Mouse (Mus musculus) kidney, postnatal 25 days (tissue): ENCODE measurements around the gene Mc3r.

Experiments
- DNase-seq, 2 experiments: peaks; one replicate each; pipeline ENCODE4 v3.0.0; 2021; ENCODE audit warnings: mixed read lengths in 2 of 2

The Mc3r gene

DNA sequence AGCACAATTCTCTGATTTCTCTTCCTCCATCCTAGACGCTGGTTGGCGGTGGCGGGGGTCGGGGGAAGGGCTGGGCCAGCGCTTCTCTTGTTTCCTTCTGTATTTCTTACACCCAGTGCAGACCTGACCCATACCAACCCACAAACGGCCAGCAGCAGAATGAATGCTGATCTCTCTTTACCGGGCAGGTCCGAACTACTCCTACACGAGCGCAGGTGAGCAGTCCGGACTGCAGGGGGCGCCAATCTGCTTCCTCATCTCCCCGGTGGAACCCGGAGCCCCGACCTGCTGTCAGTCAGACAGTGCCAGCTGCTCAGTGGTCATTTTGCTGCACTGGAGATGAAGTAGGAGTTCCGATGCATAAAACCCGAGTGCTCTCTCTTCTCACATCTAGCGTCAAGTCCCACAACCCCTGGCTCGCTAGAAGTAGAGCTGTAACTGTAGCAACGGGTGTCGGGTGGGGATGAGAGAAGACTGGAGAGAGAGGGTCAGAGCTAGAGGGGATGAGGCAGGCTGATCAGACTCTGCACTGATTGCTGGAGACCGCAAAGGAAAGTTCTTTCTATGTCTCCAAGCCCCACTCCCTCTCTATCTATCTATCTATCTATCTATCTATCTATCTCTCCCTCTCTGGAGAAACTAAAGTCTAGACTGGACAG is at the start of gene Mc3r:
Mc3r (plus strand) TSS at position 387 of the 659 bp plus-strand sequence.
- peak in 1 of 2 experiments; percentile 22 for DNase-seq

GRCm38 (mm10) chr2:172201998-172202780 is 46.1 kb upstream of the Mc3r start:
- DNase-seq: no peak

DNA sequence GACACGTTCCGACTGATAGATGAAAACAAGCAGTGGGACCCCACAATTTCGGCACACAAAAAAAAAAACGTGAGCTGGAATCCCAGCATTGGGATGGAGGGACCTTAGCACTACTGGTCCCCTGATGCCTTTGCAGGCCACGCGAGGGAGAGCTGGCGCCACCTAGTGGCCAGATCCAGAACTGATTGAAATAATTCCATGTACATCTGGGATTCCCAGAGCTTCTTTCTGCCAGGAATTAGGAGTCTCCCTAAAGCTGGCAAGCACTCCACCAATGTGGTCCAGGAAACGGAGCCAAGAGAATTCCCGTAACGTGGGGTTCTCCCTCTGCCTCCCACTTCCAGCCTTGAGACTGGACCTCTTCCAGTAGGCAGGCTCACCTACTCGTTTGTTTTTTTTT is 41.3 kb upstream of the Mc3r start:
- peak; percentile 52 to 87 for DNase-seq

DNA sequence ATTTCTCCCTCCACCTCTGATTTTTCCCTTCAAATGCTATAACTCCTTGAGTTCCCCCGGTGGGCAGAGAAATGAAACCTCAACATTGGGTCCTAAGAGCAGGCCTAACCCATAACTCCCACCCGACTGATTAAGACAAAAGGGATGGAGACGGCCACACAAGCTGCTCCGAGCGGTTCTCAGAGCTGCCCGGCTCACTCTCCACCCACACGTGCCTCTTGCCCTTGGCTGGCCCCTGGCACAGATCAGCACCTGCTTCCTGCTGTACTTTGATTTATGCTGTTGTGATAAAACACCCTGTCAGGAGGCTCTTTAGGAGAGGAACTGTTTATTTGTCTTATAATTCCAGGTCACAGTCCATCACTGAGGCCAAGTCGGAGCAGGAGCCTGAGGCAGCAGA is 34.8 kb upstream of the Mc3r start:
- DNase-seq: no peak

GRCm38 (mm10) chr2:172214336-172214735 is 34.0 kb upstream of the Mc3r start:
- DNase-seq: no peak

DNA sequence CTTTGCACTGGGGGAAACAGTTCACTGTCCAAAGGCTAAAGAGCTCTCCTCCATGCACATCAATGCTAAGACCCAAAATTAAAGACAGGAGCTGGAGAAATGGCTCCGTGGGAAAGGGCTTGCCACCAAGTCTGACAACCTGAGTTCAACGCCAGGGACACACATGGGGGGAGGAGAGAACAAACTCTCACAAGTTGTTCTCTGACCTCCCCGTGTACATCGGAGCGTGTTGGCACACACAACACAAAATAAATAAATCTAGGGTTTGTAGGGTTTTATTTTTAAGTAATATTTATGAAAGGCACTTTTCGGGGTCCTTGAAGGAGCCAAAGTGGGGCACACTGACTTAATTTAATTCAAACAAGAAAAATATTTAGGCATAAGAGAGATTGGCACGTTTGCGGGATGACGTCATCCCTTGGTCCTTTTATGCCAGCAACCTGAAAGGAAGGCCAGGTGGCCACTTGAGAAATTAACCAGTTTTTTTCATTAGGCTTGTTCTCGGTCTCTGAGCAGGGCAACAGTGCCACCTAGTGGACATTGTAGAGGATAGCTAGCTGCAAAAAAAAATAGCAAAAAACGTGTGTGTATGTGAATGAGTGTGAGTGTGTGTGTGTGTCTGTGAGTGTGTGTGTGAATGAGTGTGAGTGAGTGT is 32.7 kb upstream of the Mc3r start:
- peak in 1 of 2 experiments; percentile 57 for DNase-seq

- DNase-seq: no peak
These were observed 32.0 kb upstream of the Mc3r start for GRCm38 (mm10) chr2:172216163-172216915.

- no peak for DNase-seq
These were observed 30.4 kb upstream of the Mc3r start for GRCm38 (mm10) chr2:172217886-172218285.

DNA sequence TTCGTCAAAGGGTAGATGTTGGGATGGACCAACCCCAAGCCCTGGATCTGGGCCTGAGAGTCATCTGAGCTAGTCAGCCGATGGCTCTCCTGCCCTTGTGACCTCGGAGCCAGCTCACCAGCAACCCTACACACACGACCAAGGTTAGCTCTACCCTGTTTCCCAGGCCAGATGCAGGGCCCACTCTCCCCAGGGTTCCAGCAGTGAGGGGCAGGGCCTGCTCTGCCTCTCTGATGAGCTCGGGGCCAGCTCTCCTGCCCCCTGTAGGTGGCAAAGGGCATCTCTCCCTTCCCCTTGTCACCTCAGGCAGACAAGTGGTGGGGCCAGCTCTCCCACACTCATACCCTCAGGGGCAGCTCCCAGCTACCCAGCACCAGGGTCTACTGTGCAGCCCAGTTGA is 29.1 kb upstream of the Mc3r start:
- no peak for DNase-seq

DNA sequence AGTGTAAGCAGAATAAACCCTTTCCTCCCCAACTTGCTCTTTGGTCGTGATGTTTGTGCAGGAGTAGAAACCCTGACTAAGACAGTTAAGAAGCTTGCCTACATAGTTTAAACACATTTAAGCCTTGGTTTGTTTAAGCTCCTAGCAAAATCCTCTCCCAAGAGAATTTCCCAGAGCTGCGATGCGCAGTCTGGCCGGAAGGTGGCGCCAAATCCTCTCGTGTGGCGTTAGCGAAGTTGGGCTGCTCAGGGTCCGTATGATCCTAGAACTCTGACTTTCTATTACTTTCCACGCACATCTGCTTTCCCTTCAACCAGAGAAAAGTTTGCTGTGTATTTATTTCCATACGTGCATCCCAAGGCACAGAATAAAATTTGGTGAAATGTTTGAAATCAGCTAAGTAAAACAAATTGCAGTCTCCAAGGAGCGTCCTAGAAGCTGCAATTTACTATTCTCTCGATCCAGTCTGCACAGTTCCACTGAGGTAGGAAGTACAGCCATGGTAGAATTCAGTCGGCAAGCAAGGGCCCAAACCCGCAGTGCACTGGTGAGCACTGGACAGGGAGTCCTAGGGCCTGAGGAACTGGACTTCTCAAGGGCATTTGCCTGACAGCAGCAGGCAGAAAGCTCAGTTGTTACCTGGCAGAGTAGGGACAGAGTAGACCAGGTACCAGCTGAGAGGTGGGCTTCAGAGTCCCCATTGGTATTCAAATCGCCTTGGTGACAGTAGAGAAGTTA is 26.5 kb upstream of the Mc3r start:
- peak in 1 of 2 experiments; percentile 67 for DNase-seq

DNA sequence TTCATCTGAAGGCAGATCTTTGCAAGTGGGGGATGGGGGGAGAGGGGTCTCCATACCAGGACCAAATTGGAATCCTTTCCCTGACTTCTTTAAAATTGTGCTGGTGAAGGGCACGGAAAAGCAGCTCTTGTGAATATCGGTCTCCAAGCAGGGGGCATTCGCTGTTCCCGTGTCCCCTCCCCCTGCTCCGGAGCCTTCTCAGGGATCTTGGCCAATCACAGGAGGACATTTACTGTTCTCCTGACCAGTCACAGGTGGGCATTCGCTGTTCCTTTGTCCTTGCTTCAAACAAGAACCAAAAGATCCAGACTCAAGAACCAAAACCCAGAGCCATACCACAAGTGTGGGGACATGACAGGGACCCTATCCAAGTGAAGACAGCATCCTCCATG is 25.9 kb upstream of the Mc3r start:
- DNase-seq: peak in 1 of 2 experiments; percentile 18

- DNase-seq: no peak
These were observed 25.4 kb upstream of the Mc3r start for GRCm38 (mm10) chr2:172222891-172223290.

DNA sequence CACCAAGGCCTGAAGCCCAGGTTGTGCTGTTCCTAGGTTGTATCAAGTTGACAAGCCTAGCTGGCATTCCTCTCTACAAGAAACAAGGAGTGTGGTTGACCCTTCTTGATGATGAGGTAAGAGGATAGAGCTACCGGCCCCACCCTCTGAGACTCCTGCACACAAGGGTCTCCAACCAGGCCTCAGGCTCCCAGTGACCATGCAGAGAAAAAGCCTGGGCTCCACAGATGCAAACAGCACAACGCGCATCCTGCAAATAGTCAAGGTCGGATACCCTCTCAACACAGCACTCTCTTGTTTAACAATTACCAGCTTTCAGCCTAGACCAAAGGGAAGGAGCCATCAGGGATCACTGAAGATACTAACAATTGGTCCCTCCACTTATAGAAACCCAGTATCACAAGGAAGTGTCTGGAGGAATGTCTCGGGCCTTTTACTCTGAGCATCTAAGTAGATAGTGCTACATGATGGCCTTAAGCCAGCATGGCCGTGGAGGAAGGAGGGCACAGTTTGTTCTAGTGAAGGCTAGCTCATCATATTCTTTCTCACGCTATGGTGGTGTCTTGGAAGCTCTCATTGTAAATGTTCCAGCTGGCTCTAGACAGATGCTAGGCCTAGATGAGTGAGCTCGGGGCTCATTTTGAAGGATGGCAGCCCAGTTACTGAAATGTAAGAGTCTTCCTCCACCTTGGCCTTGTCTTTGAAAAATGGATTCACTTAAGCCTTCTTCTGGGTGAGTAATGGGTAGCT is 24.7 kb upstream of the Mc3r start:
- DNase-seq: no peak

DNA sequence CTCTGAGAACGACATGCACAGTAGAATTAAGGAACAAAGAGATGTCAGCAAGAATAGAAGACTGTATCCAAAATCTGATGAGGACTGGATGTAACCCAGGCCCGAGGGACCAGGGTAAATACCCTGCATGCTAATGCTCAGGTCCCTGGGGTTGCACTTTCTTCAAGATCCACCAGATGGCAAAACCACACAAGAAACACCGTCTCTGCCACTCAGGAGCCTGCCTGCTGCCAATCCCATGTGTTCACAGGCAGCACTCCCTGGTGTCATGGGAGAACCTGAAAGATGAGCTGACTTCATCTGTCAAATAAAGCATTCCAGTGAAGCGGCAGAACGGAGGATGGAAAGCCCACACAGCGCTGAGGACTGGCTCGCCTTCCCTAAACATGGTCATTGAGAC is 21.3 kb upstream of the Mc3r start:
- DNase-seq: peak in 1 of 2 experiments; percentile 45

- DNase-seq: no peak
These were observed 20.5 kb upstream of the Mc3r start for GRCm38 (mm10) chr2:172227808-172228207.

DNA sequence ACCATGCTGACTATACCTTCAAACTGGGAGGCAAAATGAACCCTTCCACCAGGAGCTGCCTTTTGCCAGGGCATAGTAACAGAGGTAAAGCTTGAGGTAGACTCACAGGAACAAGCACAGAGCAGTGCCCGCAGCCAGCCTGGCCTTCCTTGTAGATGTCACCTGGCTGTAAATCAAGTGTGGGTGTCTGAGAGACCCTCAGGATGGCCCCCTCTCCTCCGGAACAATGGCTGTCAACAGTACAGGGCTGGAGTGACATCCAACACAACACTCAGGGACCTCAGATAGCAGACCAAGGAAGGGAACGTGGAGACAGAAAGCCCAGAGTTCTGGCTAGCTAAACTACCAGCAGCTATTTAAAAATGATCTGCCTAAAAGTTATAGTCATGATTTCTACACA is 19.1 kb upstream of the Mc3r start:
- DNase-seq: no peak

- no peak for DNase-seq
These were observed 18.2 kb upstream of the Mc3r start for GRCm38 (mm10) chr2:172230126-172230525.

DNA sequence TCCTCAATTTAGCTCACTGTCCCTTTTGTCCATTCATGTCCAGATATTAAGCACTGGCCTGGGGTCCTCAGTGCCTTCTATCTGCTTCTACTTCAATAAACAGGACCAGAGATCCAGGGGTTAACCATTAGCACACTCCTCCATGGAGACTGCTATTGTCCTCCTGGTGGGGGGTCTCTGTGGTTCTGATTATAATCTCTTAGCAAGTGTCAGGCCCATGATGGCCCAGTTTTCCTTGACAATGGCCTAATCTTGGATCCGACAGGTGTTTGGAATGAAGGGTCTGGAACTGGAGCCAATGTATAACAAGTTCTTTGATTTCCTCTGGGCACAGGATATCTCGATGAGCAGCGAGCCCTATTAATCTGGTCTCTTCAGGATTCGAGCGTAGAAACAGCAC is 10.1 kb upstream of the Mc3r start:
- no peak for DNase-seq

DNA sequence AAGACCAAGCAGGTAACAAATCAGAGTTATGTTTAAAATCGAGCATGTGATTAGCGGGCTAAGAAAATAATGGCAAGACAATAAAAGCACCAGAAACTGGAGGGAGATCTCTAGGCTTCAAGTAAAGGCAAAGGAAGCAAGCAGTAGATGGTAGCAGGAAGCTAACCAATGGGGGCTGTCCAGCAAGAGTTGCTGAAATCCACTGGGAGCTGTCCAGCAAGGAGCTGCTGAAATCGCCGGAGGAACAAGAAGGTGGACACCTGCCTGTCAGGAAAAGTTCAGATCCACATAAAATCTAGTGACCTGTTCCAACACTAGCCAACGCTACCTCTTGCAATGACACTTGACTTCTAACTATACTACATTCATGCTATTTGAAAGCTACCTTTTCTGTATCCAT is 7.3 kb upstream of the Mc3r start:
- peak; percentile 66 to 71 for DNase-seq

DNA sequence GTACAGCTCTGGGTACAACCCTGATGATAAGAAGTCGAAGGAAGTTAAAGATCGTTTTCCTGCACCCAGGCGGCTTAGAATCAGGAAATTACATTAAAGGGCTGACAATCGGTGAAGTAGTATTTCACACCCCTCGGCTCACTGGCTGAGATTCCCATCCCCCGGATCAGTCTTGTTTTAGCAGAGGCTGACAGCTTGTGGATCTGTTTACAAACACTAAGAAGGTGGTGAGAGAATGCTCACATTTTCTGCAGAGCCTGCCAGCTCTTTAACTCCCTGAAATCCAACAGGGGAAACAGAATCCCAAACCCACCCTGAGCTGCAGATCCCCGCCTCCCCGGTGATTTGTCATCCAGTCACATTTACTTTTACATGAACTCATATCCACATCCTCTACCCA is 2.8 kb upstream of the Mc3r start:
- no peak for DNase-seq

DNA sequence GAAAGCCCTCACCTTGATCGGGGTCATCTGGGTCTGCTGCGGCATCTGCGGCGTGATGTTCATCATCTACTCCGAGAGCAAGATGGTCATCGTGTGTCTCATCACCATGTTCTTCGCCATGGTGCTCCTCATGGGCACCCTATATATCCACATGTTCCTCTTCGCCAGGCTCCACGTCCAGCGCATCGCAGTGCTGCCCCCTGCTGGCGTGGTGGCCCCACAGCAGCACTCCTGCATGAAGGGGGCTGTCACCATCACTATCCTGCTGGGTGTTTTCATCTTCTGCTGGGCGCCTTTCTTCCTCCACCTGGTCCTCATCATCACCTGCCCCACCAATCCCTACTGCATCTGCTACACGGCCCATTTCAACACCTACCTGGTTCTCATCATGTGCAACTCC is 1.0 kb downstream of the Mc3r start:
- no peak for DNase-seq

GRCm38 (mm10) chr2:172256418-172256817 is 8.1 kb downstream of the Mc3r start:
- DNase-seq: no peak
